Mouse (Mus musculus) retina, embryonic 14.5 days (tissue): ENCODE measurements around the gene Wdr48.
A peak's percentile ranks its signal among the peaks of the same experiment; 100 is the strongest.

Source experiments
- DNase-seq: peaks from one replicate; pipeline ENCODE4 v3.0.0-alpha.2; 2015; ENCODE audit warnings: low spot score

Wdr48 gene

GRCm38 (mm10) chr9:119970221-119970620, 75.5 kb downstream of the Wdr48 start:
- peak; percentile 54 for DNase-seq

DNA sequence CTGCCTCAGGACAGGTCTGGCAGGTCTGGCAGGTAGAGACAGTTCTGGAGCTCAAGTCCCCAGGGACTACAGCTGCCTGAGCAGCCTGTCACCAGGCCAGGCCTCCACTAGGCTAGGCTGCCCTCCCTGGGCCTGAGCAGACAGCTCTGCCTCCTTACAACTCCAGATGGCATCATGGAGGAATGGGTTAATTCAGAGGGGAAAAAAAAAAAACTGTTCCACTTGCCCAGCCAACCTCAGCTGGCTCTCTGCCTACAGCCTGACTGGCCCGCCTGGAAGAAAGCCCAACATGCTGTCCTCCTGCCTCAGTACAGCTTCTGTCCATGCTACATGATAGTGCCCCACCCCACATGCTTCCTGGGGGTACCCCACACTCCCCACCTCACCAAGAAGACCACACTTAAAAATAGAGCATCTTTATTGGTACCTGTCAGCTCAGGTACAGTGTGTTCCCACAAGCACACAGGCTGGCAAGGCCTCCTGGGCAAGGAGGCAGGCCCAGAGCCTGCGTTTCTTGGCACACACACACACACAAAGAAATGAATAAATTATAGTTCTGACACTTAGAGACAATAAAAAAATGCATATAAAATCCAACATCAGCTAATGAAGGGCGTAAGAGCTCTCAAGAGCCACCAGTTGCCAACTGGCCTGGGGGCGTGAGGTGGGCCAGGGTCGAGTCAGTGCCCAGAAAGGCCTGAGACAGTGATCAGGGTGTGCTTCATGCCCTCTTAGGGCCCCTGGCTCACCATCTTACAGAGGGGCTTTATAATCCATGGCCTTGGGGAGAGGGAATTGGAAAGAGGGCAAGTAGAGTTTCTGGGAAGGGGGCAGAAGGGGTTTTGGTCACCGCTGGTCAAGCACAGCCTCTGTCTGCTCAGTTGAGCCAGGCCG, 76.3 kb downstream of the Wdr48 start:
- no peak for DNase-seq

GRCm38 (mm10) chr9:119972166-119972565, 77.5 kb downstream of the Wdr48 start:
- no peak for DNase-seq

DNA sequence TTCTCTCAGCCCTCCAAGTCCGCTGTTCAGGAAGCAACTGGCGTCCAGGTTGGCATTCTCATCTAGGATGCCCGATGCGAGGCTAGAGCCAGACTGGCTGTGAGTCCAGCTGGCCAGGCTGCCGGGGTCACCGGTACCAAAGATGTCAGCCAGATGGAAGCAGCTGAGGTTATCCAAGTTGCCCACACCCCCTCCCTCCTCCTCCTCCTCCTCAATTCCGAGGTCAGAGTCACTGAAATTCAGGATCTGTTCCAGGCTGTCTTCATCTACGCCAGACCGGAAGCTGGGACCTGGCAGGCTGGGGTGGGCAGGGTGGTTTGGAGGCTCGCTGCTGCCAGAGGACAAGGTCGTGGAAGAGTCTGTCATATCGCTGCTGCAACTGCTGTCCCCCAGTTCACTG, 77.9 kb downstream of the Wdr48 start:
- DNase-seq, result no peak

DNA sequence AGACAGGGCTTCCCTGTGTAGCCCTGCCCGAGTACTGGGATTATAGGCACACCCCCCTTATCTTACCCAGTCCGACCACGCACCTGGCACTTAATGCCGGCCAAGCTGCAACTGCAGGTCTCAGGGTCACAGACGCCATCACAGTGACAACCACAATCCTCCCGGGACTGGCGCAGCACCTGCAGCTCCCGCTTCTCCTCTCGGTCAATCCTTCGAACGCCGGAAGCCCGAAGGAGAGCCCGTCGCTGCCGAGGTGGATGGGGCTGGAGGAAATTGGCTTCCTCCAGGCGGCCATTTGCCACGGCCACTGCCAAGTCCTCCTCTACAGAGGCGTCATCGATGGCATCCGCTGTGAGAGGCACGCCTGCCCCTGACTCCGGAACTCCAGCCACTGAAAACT, 78.6 kb downstream of the Wdr48 start:
- DNase-seq, result no peak

GRCm38 (mm10) chr9:119973869-119974520, 79.3 kb downstream of the Wdr48 start:
- no peak for DNase-seq

DNA sequence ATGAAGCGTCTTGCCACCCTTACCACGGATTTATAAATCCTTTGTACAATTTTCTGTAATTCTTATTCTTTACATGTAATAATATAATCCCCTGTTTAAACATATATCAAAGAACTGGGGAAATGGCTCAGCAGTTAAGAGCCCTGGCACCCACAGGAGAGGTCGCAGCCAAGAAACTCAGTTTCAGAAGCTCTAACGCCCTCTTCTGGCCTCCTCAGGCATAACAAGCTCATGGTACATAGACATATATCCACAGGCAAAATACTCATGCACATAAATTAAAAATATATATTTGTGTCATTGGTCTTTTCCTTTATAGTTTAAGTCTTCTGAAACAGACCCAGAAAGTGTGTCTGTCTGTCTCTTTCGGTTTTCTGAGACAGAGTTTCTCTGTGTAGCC, 79.9 kb downstream of the Wdr48 start:
- no peak for DNase-seq

DNA sequence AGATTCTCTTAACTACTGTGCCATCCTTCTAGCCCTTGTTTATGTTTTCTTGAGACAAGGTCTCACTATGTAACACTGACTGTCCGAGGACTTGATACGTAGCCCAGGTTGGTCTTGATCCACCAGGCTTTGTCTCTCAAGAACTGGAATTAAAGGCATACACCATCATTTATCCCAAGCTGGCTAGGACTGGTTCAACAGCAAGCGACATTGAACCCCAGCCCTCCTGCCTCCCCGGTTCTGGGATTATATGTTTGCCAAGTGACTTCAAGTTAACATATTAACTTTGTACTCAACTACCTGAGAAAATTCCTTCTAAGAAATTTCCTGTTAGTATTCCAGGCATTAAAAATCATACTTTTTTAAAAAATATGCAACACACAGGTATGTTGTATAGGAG, 80.6 kb downstream of the Wdr48 start:
- DNase-seq, result no peak
